Mouse (Mus musculus): ENCODE results near the gene Fscn2.

The Fscn2 gene

GRCm38 (mm10) chr11:120361295-120361694 lies at the start of gene Fscn2:
Gene Fscn2 (plus strand): TSS chr11:120361534.
- DNase-seq (ENCODE audit: low spot score) = no peak

DNA sequence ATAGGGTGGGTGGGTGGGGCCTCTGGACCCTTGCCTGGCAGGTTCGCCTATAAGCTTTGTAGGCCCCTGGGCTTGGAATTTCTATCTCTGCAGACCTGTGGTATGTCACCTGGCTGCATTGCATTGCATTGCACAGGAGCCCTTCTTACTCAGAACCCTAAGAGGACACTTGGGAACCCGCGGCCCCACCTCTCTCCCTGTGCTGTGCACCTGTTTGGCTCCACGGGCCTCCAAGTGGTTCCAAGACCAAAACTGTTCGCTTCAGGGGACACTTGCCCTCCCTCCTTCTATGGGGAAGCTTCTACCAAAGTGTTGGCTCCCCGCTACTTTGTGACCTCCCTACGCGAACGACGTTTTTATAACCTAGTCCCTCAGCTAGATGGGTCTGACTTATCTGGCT lies 49.8 kb upstream of the Fscn2 start:
- no peak for DNase-seq (ENCODE audit: low spot score)

- DNase-seq (ENCODE audit: low spot score) = peak; percentile 7
Measured at GRCm38 (mm10) chr11:120312069-120312468, 49.3 kb upstream of the Fscn2 start.

DNA sequence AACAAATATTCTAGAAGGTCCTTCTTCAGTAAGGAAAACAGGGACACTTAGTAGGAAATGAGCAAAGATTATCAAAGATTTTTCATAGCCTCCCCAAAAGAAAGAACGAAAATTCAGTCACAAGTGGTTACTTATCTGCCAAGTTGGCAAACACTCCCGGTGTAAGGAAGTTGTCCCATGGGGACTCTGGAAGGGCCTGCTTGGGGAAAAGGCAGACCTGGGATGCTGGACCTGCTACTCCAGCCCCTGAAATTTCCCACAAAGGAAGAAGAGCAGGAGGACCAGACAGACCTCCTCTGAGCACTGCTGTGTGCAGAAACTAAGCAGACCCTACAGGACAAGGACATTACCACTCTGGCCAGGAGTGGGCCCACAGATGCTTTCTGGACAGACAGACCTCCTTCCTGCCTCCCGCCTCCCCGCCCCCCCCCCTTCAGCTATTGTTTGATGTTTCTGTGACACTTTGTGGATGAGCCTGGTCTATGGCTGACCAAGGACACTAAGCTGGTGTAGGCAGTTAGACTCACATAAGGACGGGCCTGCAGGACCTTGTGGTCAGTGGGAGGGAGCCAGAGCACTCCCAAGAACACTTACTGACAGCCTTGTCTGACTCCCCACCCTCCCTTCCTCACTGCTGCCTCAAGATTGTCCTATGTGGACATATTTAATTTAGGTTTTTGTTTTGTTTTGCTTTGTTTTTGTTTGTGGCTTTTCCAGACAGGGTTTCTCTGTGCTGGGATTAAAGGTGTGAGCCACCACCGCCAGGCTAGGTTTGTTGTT lies 47.2 kb upstream of the Fscn2 start:
- DNase-seq (ENCODE audit: low spot score) = peak; percentile 4

DNA sequence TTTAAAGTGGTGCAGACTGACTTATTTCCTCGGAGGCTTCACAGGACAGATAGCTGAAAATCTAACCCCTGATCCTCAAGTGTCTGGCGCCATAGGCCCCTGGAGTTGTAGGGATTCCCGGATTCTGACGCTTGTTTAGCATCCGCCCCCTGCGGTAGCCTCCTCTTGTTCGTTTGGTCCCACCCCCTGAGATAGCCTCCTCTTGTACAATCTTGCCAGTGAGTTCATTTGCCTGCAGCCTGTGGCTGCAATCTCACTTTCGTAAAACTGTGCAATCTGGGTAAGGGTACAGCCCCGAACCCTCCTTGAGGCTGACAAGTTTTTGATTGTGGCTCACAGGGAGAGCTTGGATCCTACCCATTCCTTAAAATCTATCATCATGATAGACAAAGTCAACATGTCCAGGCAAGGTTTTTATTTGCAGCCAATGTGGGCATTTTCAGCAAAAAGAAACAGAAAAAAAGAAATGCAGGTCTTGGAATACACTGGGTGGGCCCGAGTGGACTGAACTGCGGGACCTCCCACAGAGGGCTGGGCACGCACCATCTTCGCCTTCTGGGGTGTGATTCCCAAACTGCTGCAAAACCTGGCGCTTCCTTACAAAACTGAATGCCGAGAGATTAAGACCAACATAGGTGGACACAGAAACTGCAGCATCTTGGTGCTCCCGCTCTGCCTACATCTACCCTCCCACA lies 46.5 kb upstream of the Fscn2 start:
- DNase-seq (ENCODE audit: low spot score) = peak; percentile 4

GRCm38 (mm10) chr11:120315416-120315761 lies 45.9 kb upstream of the Fscn2 start:
- peak; percentile 24 for DNase-seq (ENCODE audit: low spot score)

DNA sequence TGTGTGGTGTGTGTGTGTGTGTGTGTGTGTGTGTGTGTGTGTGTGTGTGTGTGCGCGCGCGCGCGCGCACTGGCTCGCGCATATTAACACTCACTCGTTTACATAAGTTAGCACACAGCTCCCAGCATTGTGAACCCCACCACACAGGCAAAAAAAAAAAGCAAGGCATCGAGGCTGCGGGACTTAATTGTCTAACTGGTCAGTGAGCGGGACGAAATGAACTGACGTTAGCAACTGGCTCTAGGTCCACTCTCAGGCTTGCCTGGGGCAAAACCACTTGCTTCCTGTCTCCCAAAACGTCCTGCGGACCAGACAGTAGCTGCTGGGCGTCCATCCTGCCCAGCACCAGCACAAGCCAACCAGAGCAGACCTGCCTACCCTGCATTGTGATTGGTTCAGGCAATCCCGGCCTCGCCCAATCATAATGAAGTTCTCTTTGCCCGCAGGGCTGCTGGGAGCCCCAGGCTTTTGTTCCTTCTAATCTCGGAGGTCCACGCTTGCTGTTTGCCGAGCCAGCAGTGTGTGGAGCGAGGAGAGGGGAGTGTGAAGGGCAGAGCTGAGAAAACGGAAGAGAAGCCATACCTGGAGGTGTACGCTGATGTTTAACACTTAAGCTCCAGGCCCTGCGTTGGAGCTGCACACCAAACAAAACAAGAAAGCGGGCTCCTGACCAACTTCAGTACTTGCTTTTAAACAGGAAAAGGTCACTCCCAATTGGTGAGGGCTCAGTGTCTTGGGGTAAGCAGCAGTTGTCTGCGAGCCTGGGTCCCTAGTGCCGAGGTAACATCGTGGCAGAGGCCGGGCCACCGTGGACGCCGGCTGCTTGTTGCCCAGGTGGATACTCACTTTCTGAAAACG lies 45.3 kb upstream of the Fscn2 start:
- DNase-seq (ENCODE audit: low spot score) = peak; percentile 97

- DNase-seq (ENCODE audit: low spot score) = peak; percentile 45
Measured at GRCm38 (mm10) chr11:120316690-120317254, 44.6 kb upstream of the Fscn2 start.

- no peak for DNase-seq (ENCODE audit: low spot score)
Measured at GRCm38 (mm10) chr11:120317456-120317855, 43.9 kb upstream of the Fscn2 start.

DNA sequence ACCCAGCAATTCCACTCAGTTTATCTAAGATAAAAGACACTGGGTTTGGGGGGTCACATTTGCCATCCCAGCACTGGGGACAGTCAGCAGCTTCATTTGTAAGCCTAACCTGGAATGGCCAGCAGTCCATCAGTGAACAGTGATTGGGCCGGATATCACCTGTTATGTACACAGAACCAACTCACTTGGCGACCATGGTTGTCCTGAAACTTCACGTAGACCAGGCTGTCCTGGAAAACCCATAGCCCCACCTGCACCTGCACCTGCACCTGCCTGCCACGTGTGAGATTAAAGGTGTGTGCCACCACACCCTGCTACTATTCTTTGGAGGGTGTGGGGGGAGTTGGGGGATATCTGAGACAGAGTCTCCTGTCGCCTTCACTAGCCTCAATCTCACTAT lies 42.0 kb upstream of the Fscn2 start:
- DNase-seq (ENCODE audit: low spot score) = no peak

GRCm38 (mm10) chr11:120320156-120320555 lies 41.2 kb upstream of the Fscn2 start:
- DNase-seq (ENCODE audit: low spot score) = no peak

GRCm38 (mm10) chr11:120335431-120336021 lies 25.8 kb upstream of the Fscn2 start:
- DNase-seq (ENCODE audit: low spot score) = no peak

- no peak for DNase-seq (ENCODE audit: low spot score)
Measured at GRCm38 (mm10) chr11:120337447-120337846, 23.9 kb upstream of the Fscn2 start.

- DNase-seq (ENCODE audit: low spot score) = no peak
Measured at GRCm38 (mm10) chr11:120338786-120339185, 22.5 kb upstream of the Fscn2 start.

DNA sequence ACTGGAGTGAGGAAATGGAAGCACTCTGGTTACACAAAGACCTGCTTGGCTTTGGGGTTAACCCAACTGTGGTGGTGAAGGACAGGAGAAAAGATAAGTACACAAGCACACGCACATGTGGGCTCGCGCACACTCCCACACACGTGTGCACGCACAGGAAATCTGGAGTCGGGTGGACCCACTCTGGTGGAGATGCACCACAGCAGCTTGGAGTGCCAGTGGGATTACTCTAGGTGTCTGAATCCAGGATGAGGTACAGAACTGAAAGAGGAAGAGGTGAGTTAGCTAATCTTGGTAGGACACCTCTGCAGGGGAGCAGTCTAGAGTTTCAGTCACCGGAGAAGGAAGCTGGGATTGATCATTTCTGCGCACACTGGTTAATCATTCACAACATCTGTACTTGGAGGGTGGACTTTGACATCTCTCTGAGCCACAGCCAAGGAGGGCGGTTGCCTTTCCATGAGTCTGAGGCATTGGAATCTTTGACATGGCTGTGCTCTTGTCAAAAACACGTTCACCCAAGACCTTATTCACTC lies 21.3 kb upstream of the Fscn2 start:
- DNase-seq (ENCODE audit: low spot score) = peak; percentile 2

- peak; percentile 3 for DNase-seq (ENCODE audit: low spot score)
Measured at GRCm38 (mm10) chr11:120341661-120342060, 19.7 kb upstream of the Fscn2 start.

DNA sequence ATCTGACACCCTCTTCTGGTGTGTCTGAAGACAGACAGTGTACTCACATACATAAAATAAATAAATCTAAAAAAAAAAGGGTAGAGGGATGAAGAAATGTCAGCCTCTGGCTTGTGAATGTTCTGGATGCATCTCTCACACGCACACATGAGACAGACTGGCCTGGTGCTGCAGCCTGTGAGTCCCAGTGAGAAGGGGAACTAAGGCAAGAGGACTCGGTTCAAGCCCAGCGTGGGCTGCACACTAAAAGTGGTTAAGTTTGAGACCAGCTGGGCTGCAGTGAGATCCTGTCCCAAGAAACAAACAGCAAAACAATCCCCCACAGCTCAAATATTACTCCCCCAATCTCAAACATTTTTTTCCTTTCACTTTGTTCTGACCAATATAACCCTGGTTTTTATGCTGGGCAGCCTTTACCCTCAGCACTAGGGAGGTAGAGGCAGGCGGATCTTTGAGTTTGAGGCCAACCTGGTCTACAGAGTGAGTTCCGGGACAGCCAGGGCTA lies 18.6 kb upstream of the Fscn2 start:
- peak; percentile 6 for DNase-seq (ENCODE audit: low spot score)

DNA sequence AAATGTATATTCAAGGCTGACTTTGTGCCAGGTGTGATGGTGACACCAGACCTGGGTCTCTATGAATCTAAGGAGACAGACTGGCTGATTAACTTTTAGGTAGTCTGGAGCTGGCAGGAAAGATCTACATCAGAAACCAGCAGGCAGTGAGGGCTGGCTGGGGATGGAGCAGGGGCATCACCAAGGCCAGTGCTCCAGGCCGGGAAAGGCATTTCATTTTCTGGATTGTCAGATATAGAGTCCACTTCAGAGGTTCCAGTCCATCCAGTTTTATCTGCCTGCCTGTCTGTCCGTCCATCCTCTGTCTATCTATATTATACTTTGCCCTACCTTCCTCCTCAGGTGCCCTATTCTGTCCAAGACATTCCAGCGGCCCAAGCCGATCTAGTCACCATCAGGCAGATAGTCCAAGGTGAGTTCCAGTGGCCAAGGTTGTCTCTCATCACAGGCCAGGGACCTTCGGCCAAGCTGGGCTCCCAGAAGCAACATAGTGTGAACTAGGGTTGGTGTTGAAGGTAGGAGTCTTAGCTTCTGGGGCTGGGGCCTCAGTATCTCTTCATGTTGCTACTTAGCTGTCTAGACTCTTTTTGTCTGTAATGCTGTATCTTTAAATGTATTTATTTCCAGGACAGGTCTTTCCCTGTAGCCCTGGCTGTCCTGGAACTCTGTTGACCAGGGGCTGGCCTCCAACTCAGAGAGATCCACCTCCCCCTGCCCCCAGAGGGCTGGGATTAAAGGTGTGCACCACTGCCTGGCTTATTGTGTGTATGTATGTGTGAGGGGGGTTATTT lies 17.6 kb upstream of the Fscn2 start:
- peak; percentile 24 for DNase-seq (ENCODE audit: low spot score)

DNA sequence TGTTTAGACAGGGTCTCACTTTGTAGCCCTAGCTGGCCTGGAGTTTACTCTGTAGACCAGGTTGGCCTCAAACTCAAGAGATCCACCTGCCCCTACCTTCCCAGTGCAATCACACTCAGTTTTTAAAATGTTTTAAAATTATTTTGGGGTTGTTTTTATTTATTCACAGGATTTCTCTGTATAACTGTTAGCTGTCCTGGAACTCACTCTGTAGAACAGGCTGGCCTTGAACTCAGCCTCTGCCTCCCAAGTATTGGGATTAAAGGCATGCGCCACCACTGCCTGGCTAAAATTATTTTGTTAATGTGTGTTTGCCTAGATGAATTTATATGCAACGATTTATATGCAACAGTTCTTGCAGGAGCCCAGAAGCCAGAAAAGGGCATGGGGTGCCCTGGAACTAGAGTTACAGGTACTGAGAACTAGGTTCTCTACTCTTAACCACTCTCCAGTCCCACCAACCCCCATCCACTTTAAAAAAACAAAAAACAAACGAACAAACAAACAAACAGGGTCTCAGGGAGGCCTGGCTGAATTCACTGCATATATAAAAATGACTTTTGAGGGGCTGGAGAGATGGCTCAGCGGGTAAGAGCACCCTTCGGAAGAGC lies 16.9 kb upstream of the Fscn2 start:
- DNase-seq (ENCODE audit: low spot score) = peak; percentile 27

DNA sequence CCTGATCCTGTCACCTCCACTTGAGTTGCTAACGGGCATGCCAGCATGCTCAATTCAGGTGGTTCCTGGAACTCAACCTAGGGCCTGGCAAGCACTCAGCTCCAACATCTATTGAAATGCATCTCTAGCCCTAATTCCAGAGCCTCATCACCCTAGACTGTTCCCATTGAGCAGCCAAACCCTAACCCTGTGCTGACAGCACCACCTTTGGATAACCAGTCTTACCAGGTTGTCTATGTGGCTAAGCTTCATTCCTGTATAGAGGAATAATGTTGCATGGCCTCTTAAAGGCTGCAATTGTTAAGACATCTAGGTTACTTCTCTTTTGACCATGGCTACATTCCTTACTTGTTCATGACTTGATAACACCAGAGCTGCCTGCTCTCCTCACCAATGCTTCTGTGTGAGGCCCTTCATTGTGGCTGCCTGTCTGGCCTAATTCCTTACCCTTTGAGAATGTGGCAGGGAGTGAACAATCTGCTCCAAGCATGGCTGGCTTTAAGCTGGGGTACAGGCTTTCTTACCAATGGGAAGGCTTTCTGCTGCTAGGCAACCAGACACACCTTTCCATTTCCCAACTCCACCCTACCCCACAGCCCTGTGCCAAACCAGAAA lies 16.2 kb upstream of the Fscn2 start:
- DNase-seq (ENCODE audit: low spot score) = peak; percentile 59
